Mouse (Mus musculus) forebrain, embryonic 14.5 days (tissue): ENCODE results near the gene Cabcoco1. TPM values are rescaled to one million over a fixed set of nuclear protein-coding genes. Genes with fewer than 3 reads are reported as not detected.

ENCODE experiments used
- ATAC-seq: fragments of 200-750 bp; cut with Nextera tagmentation; 2 replicates; pipeline ENCODE4 v1.8.0; 2017; ENCODE audit warnings: mild to moderate bottlenecking, moderate library complexity
- DNase-seq: peaks from one replicate; pipeline ENCODE4 v3.0.0-alpha.2; 2015; ENCODE audit warnings: low spot score
- H3K27ac ChIP-seq: fragments of 300-500 bp; sonication (generic); 2 replicates; pipeline ENCODE4 v1.5.1; 2014; ENCODE audit warnings: low read depth, mild to moderate bottlenecking, control low read depth, low read length, moderate library complexity
- H3K27me3 ChIP-seq: fragments of 300-500 bp; sonication (generic); replicated peaks from 2 replicates; pipeline ENCODE4 v1.6.1; 2014; ENCODE audit warnings: low read length, control low read depth, mixed read lengths; ENCODE audit not compliant: control insufficient read depth, insufficient read depth
- H3K36me3 ChIP-seq: fragments of 300-500 bp; sonication (generic); 2 replicates; pipeline ENCODE4 v1.6.1; 2014; ENCODE audit warnings: low read length, control low read depth; ENCODE audit not compliant: control insufficient read depth, insufficient read depth
- H3K4me1 ChIP-seq: fragments of 300-500 bp; sonication (generic); 2 replicates; pipeline ENCODE4 v1.6.1; 2014; ENCODE audit warnings: antibody characterized with exemption, low read length, control low read depth; ENCODE audit not compliant: control insufficient read depth, insufficient read depth
- H3K4me2 ChIP-seq: fragments of 300-500 bp; sonication (generic); 2 replicates; pipeline ENCODE4 v1.6.1; 2014; ENCODE audit warnings: mild to moderate bottlenecking, control low read depth, low read length
- H3K4me3 ChIP-seq: fragments of 300-500 bp; sonication (generic); 2 replicates; pipeline ENCODE4 v1.5.1; 2014; ENCODE audit warnings: low read depth, low read length, control low read depth
- H3K9ac ChIP-seq: fragments of 300-500 bp; sonication (generic); 2 replicates; pipeline ENCODE4 v1.6.1; 2014; ENCODE audit warnings: mild to moderate bottlenecking, low read length, control low read depth, moderate library complexity
- H3K9me3 ChIP-seq: fragments of 300-500 bp; sonication (generic); replicated peaks from 2 replicates; pipeline ENCODE4 v1.6.1; 2016; ENCODE audit warnings: low read length, control low read depth, mixed read lengths; ENCODE audit not compliant: control insufficient read depth
- WGBS: fragments of 180-500 bp; shearing (Covaris S2); extraction: QIAGEN DNeasy Blood & Tissue Kit; methylation state at CpG from one replicate; pipeline ENCODE4 v1.1.7; 2014; 5-methylcytosine and 5-hydroxymethylcytosine counted together
- polyA plus RNA-seq: library from polyadenylated mRNA; unstranded; fragments of >200 nt; fragmentation: Nextera tagmentation; extraction: Ambion mirVana; gene quantifications from 2 replicates; pipeline ENCODE4 v1.2.1, GENCODE M21; 2014

Gene Cabcoco1
- polyA plus RNA-seq, 1 experiment from 2014 or later, result 1.1 TPM

DNA sequence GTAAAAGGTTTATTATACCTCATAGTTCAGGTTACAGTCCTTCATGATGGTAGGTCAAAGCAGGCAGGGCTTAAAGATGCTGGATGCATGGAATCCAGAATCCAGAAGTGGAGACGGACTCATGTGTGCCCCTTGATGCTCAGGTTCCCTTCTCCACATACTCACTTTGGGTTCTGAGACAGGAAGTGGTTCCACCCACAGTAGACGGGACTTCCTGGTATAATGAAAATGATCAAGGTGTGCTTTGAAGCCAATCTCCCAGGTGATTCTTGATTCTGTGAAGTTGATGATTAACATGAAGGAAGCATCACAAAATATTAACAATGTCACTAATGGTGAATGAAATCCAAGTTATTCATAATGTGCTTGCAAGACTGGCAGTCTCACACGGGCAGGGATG is 12.0 kb upstream of the Cabcoco1 start:
- ATAC-seq (no peak), DNase-seq (no peak)
- Histone ChIP-seq H3K9ac (no peak overlapping the region), H3K9me3 (no peaks in the 10 kb centered on the region), H3K27ac (no peak overlapping the region), H3K4me1 (no peaks in the 10 kb centered on the region; the same call in 1 of the 2 replicates), H3K4me2 (no peak overlapping the region), H3K4me3 (no peak overlapping the region), H3K27me3 (no peaks in the 10 kb centered on the region), H3K36me3 (no peaks in the 10 kb centered on the region)
- WGBS, result 92% methylated on average over 3 of the region's 3 CpGs

DNA sequence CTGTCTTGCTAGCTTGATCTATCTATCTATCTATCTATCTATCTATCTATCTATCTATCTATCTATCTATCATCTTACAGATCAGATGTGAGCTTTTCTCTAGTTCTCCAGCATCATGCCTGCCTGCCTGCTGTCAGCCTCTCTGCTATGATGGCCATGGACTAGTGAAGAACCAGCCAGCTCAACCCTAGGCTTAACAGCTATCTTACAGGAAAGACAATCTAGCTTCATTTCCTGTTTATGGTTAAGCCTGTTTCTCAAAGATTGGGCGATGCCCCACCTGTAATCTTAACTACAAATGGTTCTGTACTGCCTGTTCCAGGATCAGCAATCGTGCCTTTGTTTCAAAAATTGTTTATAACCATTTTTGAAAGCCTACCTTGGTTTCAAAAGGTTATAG is 10.9 kb upstream of the Cabcoco1 start:
- WGBS, result 92% methylated on average over 2 of the region's 2 CpGs
- Histone ChIP-seq H3K4me2 (no peak overlapping the region), H3K4me1 (no peaks in the 10 kb centered on the region), H3K9me3 (no peaks in the 10 kb centered on the region), H3K4me3 (no peak overlapping the region), H3K27me3 (no peaks in the 10 kb centered on the region), H3K9ac (no peak overlapping the region), H3K27ac (no peak overlapping the region), H3K36me3 (no peaks in the 10 kb centered on the region)
- DNase-seq (no peak), ATAC-seq (no peak)

DNA sequence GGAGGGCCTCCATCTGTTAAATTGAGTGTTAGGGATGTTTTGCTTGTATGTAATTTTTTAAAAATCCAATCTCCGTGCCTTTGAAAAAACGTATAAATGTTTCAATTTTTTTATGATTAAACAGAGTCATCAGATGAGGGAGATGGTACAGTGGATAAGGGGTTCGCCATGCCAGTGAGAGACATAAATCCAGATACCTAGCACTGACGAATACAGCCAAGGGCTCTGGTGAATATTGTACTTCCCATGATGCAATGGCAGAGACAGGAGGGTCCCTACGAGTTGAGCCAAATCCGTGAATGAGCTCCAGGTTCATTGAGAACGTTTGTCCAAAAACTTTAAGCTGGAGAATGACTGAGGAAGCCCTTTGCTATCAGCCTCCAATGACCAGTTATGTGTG is 9.6 kb upstream of the Cabcoco1 start:
- no peak overlapping the region for H3K27ac ChIP-seq
- no peaks in the 10 kb centered on the region for H3K9me3 ChIP-seq
- 89% methylated on average over 7 of the region's 7 CpGs for WGBS
- no peak overlapping the region for H3K4me2 ChIP-seq
- H3K4me3 ChIP-seq, result no peak overlapping the region
- H3K27me3 ChIP-seq, result no peaks in the 10 kb centered on the region
- no peaks in the 10 kb centered on the region for H3K36me3 ChIP-seq
- H3K4me1 ChIP-seq, result no peaks in the 10 kb centered on the region
- DNase-seq (no peak), ATAC-seq (no peak)
- H3K9ac ChIP-seq, result no peak overlapping the region

DNA sequence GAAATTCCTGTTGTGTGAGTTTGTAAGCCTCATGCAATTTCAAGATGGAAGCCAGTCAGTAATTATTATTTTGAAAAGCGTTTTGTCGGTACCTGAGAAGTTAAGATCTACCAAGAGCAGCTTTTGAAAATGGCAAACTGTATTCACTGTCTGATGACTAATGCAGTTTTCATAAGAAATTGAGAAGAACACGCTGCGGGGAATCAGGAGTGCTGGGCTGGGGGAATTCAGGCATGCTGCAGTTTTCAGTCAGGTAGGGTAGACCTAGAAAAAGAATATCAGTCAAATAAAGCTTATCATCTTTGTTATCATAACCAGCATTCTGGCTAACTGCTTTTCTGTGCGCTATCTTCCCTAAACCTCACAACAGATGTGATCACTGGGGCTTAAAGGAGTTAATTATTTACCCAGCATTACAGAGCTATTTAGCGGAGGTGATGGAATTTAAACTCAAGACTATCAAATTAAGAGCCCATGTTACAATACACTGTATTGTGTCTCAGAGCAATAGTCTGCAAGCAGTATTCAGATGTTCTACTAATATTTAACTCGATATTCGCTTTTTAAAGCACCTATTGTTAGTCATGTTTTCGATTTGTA is 9.1 kb upstream of the Cabcoco1 start:
- no peaks in the 10 kb centered on the region for H3K4me1 ChIP-seq
- no peak overlapping the region for H3K4me3 ChIP-seq
- no peaks in the 10 kb centered on the region for H3K27me3 ChIP-seq
- H3K36me3 ChIP-seq, result no peaks in the 10 kb centered on the region
- no peaks in the 10 kb centered on the region for H3K9me3 ChIP-seq
- H3K27ac ChIP-seq, result no peak overlapping the region
- ATAC-seq (no peak), DNase-seq (no peak)
- no peak overlapping the region for H3K4me2 ChIP-seq
- H3K9ac ChIP-seq, result no peak overlapping the region
- WGBS, result 59% methylated on average over 9 of the region's 9 CpGs

DNA sequence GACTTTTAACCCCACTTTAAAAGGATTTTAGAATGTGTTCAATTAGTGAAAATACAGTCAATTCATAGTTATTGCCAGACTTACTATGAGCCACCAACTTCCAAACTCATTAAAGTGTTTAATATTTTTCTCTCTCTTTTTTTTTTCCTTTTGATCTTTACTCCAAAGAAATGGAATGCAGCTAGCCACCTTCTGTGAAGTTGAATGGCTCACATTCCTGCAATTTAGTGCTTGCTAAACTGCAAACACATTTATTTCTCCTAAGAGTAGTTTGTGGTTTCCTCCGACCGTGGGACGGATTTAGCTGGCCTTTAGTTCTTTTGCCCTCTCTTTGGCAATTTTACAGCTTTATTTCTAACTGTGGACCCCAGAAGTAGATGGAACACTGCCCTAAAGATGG is 1.4 kb upstream of the Cabcoco1 start:
- Histone ChIP-seq H3K36me3 (no peaks in the 10 kb centered on the region), H3K27me3 (no peaks in the 10 kb centered on the region), H3K4me1 (peaks cover 9% of the 10 kb centered on the region), H3K9ac (no peak overlapping the region), H3K4me2 (no peak overlapping the region), H3K4me3 (no peak overlapping the region), H3K9me3 (no peaks in the 10 kb centered on the region), H3K27ac (no peak overlapping the region)
- no peak for ATAC-seq
- WGBS, result 68% methylated on average over 3 of the region's 3 CpGs
- no peak for DNase-seq

DNA sequence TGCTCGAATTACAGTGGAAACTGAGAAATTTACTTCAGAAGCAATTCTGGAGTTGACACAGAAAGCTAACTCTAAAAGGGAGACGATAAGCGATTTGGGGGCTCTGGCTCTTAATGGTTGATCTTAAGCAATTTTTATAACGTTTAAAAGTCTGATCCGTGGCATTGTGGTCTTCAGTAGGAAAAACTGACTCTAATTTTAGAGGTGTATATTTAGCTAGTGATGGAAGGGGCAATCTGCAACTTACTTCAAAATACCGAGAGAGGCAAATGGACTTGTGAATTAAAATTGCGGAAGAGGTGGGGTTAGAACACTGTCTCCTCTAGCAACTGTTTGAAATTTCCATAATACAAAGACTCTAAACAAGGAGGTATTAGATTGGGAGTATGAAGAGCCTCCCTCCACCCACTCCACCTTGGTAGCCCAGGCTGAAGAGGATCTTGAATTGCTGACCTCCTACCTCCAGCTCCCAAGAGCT is 286 bp upstream of the Cabcoco1 start:
- peak overlapping the region; percentile 17; the same call in 1 of the 2 replicates for H3K9ac ChIP-seq
- H3K9me3 ChIP-seq, result no peaks in the 10 kb centered on the region
- no peak overlapping the region for H3K27ac ChIP-seq
- 52% methylated on average over 7 of the region's 7 CpGs for WGBS
- H3K4me3 ChIP-seq, result no peak overlapping the region
- DNase-seq (no peak), ATAC-seq (no peak)
- H3K27me3 ChIP-seq, result no peaks in the 10 kb centered on the region
- H3K4me1 ChIP-seq, result peaks cover 9% of the 10 kb centered on the region
- H3K36me3 ChIP-seq, result no peaks in the 10 kb centered on the region
- peak overlapping the region; percentile 34 for H3K4me2 ChIP-seq

DNA sequence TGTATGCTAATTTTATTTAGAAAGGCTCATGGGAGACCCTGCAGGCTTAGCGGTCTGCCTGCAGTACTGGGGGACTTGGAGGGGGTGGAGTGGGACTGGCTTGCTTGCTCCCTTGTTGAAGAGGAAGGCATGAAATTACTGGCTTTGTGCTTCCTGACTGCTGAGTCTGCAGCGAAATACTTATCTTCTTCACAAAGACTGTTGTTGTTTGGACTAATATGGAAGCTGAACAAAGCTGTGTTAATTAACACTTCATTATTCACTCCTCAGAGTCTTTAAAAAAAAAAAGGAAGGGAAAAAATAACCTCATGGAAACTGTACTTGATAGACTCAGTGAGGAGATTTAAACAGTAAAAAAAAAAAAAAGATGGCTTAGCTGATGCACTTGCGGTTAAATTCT is 1.1 kb downstream of the Cabcoco1 start:
- WGBS, result 25% methylated on average over 3 of the region's 3 CpGs
- no peak overlapping the region for H3K4me3 ChIP-seq
- no peaks in the 10 kb centered on the region for H3K9me3 ChIP-seq
- no peaks in the 10 kb centered on the region for H3K36me3 ChIP-seq
- ATAC-seq, result peak; percentile 74
- no peak overlapping the region for H3K9ac ChIP-seq
- H3K27me3 ChIP-seq, result no peaks in the 10 kb centered on the region
- H3K4me2 ChIP-seq, result no peak overlapping the region
- DNase-seq, result peak; percentile 61
- H3K27ac ChIP-seq, result no peak overlapping the region
- H3K4me1 ChIP-seq, result peaks cover 9% of the 10 kb centered on the region

DNA sequence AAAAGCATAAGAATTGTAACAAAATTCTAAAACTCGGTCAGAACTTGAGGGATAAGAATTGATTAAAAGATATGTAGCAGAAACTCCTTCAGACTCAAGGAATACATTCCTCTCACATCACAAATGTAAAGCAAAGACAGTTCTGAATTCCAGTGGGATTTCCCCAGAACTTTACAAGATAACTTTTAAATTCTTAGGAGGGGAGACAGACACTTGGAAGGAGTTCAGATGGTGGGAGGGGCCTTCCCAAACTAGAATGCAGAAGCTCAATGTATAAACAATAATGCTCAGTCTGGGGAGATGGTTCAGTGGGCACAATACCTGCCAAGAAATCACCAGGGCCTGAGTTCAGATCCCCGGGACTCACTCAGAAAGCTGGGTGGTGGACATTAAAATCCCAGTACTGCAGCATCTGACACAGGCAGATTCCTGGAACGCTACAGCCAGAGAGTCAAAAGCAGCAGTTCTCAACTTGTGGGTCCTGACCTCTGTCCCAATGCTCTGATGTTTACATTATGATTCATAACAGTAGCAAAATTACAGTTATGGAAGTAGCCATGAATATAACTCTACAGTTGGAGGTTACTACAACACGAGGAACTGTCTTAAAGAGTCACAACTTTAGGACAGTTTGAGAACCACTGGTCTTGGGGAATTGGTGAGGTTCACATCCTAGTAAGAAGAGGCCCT is 4.3 kb downstream of the Cabcoco1 start:
- no peaks in the 10 kb centered on the region for H3K9me3 ChIP-seq
- H3K4me3 ChIP-seq, result no peak overlapping the region
- H3K9ac ChIP-seq, result no peak overlapping the region
- no peaks in the 10 kb centered on the region for H3K36me3 ChIP-seq
- H3K27ac ChIP-seq, result no peak overlapping the region
- no peaks in the 10 kb centered on the region for H3K27me3 ChIP-seq
- 65% methylated on average over 4 of the region's 4 CpGs for WGBS
- peaks cover 9% of the 10 kb centered on the region for H3K4me1 ChIP-seq
- no peak overlapping the region for H3K4me2 ChIP-seq
- no peak for ATAC-seq
- DNase-seq, result no peak

DNA sequence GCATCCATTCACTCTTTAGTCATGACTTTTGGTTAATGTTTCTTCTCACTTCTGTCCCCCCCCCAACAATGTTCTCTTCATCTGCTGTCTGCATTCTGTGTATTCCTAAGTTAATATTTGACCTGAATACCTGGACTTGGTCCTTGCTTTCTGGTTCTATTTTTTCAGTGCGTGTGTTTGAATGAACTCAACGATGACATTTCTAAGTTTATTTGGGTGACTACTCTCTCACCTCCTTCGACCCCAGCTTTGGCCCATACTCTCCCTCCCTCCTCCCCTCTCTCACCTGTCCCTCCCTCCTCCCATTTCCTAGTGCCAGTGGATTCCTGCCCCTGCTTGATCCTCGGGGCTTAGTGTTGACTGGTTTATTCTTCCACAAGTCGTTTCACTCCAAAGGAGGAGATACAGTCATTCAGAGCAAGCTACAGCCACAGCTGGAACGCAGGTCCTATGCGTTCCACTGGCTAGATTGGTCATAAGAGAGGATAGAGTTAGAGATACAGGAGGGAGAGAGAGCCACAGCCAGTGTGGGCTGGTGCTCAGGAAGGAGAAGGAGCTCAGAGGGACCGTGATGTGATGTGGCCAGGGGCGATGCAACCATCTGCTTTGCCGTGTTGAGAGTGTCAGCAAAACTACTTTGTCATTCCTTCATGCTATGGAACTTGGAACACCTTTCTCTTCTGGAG is 12.2 kb downstream of the Cabcoco1 start:
- Histone ChIP-seq H3K27ac (no peak overlapping the region), H3K4me2 (no peak overlapping the region), H3K36me3 (no peaks in the 10 kb centered on the region), H3K9ac (no peak overlapping the region), H3K4me3 (no peak overlapping the region), H3K27me3 (no peaks in the 10 kb centered on the region), H3K9me3 (no peaks in the 10 kb centered on the region), H3K4me1 (no peaks in the 10 kb centered on the region)
- ATAC-seq (no peak), DNase-seq (no peak)
- 87% methylated on average over 10 of the region's 10 CpGs for WGBS
